Mouse (Mus musculus) neural tube, embryonic 11.5 days (tissue): ENCODE results near the gene BC005624. TPM values are rescaled to one million over a fixed set of nuclear protein-coding genes. Genes with fewer than 3 reads are reported as not detected.
A peak's percentile ranks its signal among the peaks of the same experiment; 100 is the strongest.

Experiments
- ATAC-seq: fragments of 200-750 bp; cut with Nextera tagmentation; 2 replicates; pipeline ENCODE4 v1.8.0; 2017; ENCODE audit warnings: moderate number of reproducible peaks, mild to moderate bottlenecking, moderate TSS enrichment, moderate library complexity; ENCODE audit not compliant: insufficient read depth, low FRiP score, low TSS enrichment
- DNase-seq: peaks from one replicate; pipeline ENCODE4 v3.0.0-alpha.2; 2015; ENCODE audit warnings: low spot score
- H3K27ac ChIP-seq: fragments of 300-500 bp; sonication (generic); 2 replicates; pipeline ENCODE4 v1.5.1; 2014; ENCODE audit warnings: low read depth, mild to moderate bottlenecking, low read length
- H3K27me3 ChIP-seq: fragments of 300-500 bp; sonication (generic); 2 replicates; pipeline ENCODE4 v1.6.1; 2014; ENCODE audit warnings: mild to moderate bottlenecking, low read length, mixed read lengths; ENCODE audit not compliant: control insufficient read depth, insufficient read depth
- H3K36me3 ChIP-seq: fragments of 300-500 bp; sonication (generic); 2 replicates; pipeline ENCODE4 v1.6.1; 2014; ENCODE audit warnings: mild to moderate bottlenecking, low read length, moderate library complexity, mixed read lengths; ENCODE audit not compliant: control insufficient read depth, insufficient read depth
- H3K4me1 ChIP-seq: fragments of 300-500 bp; sonication (generic); 2 replicates; pipeline ENCODE4 v1.6.1; 2014; ENCODE audit warnings: low read length, mixed read lengths; ENCODE audit not compliant: control insufficient read depth, insufficient read depth
- H3K4me2 ChIP-seq: fragments of 300-500 bp; sonication (generic); 2 replicates; pipeline ENCODE4 v1.6.1; 2014; ENCODE audit warnings: low read depth, mild to moderate bottlenecking, moderate library complexity
- H3K4me3 ChIP-seq: fragments of 300-500 bp; sonication (generic); 2 replicates; pipeline ENCODE4 v1.5.1; 2014; ENCODE audit warnings: low read depth, low read length
- H3K9ac ChIP-seq: fragments of 300-500 bp; sonication (generic); 2 replicates; pipeline ENCODE4 v1.6.1; 2014; ENCODE audit warnings: mild to moderate bottlenecking, low read length
- H3K9me3 ChIP-seq: fragments of 300-500 bp; sonication (generic); 2 replicates; pipeline ENCODE4 v1.6.1; 2016; ENCODE audit warnings: low read length; ENCODE audit not compliant: control insufficient read depth
- WGBS: fragments of 180-500 bp; shearing (Covaris S2); extraction: QIAGEN DNeasy Blood & Tissue Kit; methylation state at CpG from one replicate; pipeline ENCODE4 v1.1.7; 2014; 5-methylcytosine and 5-hydroxymethylcytosine counted together
- polyA plus RNA-seq: library from polyadenylated mRNA; unstranded; fragments of >200 nt; fragmentation: Nextera tagmentation; extraction: Ambion mirVana; gene quantifications from 2 replicates; pipeline ENCODE4 v1.2.1, GENCODE M21; 2014

BC005624 gene
- polyA plus RNA-seq, 1 experiment from 2014 or later, result 62.4 TPM

GRCm38 (mm10) chr2:31017625-31018317 lies 35.8 kb upstream of the BC005624 start:
- DNase-seq (no peak), ATAC-seq (no peak)
- 91% methylated on average over 18 of the region's 18 CpGs for whole genome bisulfite sequencing
- H3K4me2 ChIP-seq, result no peak overlapping the region
- H3K4me1 ChIP-seq, result no peaks in the 10 kb centered on the region
- H3K4me3 ChIP-seq, result no peak overlapping the region
- peaks cover 4% of the 10 kb centered on the region; the same call in 1 of the 2 replicates for H3K36me3 ChIP-seq
- H3K9me3 ChIP-seq, result no peaks in the 10 kb centered on the region
- H3K27me3 ChIP-seq, result no peaks in the 10 kb centered on the region
- H3K27ac ChIP-seq, result no peak overlapping the region
- no peak overlapping the region for H3K9ac ChIP-seq

- Histone ChIP-seq H3K27me3 (no peaks in the 10 kb centered on the region), H3K4me3 (no peak overlapping the region), H3K36me3 (peaks cover 4% of the 10 kb centered on the region; the same call in 1 of the 2 replicates), H3K9ac (no peak overlapping the region), H3K9me3 (no peaks in the 10 kb centered on the region), H3K4me1 (no peaks in the 10 kb centered on the region), H3K4me2 (no peak overlapping the region), H3K27ac (no peak overlapping the region)
- whole genome bisulfite sequencing, result 73% methylated on average over 14 of the region's 14 CpGs
- ATAC-seq (no peak), DNase-seq (no peak)
These were observed 31.5 kb upstream of the BC005624 start for GRCm38 (mm10) chr2:31013371-31014120.

DNA sequence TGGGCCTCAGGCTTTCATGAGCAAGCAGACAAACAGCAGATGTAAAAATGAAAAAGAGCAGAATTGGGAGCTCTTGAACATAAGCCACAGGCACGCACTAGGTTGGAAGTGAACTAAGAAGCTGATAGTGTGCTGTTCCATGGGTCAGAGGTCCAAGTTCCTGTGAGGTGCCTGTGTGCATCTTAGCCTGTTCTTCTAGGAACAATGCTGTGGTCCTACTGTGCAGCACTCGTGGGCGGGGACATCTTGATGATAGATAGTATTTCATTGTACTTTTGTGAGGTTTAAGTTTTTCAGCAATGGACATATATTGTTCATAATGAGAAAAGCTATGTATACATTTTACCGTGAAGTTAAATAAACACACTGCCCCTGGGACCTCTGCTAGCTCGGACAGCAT lies 25.2 kb upstream of the BC005624 start:
- H3K9me3 ChIP-seq, result no peaks in the 10 kb centered on the region
- 89% methylated on average over 5 of the region's 5 CpGs for WGBS
- no peak overlapping the region for H3K9ac ChIP-seq
- H3K4me2 ChIP-seq, result no peak overlapping the region
- ATAC-seq (no peak), DNase-seq (no peak)
- H3K27me3 ChIP-seq, result no peaks in the 10 kb centered on the region
- no peak overlapping the region for H3K4me3 ChIP-seq
- H3K27ac ChIP-seq, result no peak overlapping the region
- no peaks in the 10 kb centered on the region for H3K4me1 ChIP-seq
- H3K36me3 ChIP-seq, result peaks cover 4% of the 10 kb centered on the region

DNA sequence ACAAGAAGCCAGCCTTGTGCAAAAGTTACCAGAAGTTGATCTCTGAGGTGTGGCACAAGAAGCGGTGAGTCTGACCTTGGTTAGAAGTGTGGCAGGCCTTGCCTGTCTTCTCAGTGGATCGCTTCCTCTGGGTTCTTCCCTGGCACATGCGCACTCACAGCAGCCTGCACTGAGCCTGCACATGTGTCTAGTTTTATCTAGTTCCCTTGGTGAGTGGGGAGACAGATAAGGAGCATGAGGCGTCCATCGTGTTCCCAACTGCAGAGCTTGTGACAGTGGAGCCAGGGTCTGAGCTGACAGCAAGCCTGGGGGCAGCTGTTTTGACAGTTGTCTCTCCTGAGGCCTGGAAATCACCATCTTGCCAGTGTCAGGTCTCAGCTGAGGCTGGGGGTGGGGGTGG lies 24.4 kb upstream of the BC005624 start:
- 88% methylated on average over 5 of the region's 5 CpGs for WGBS
- H3K36me3 ChIP-seq, result peaks cover 2% of the 10 kb centered on the region
- H3K27me3 ChIP-seq, result no peaks in the 10 kb centered on the region
- H3K9ac ChIP-seq, result no peak overlapping the region
- H3K4me3 ChIP-seq, result no peak overlapping the region
- DNase-seq (no peak), ATAC-seq (no peak)
- no peak overlapping the region for H3K27ac ChIP-seq
- H3K4me1 ChIP-seq, result no peaks in the 10 kb centered on the region
- H3K9me3 ChIP-seq, result no peaks in the 10 kb centered on the region
- H3K4me2 ChIP-seq, result no peak overlapping the region

GRCm38 (mm10) chr2:31005453-31005852 lies 23.5 kb upstream of the BC005624 start:
- Histone ChIP-seq H3K9me3 (no peaks in the 10 kb centered on the region), H3K4me1 (no peaks in the 10 kb centered on the region), H3K27ac (no peak overlapping the region), H3K36me3 (peaks cover 2% of the 10 kb centered on the region), H3K9ac (no peak overlapping the region), H3K4me3 (no peak overlapping the region), H3K4me2 (no peak overlapping the region), H3K27me3 (no peaks in the 10 kb centered on the region)
- no peak for ATAC-seq
- no peak for DNase-seq
- 93% methylated on average over 2 of the region's 2 CpGs for WGBS

DNA sequence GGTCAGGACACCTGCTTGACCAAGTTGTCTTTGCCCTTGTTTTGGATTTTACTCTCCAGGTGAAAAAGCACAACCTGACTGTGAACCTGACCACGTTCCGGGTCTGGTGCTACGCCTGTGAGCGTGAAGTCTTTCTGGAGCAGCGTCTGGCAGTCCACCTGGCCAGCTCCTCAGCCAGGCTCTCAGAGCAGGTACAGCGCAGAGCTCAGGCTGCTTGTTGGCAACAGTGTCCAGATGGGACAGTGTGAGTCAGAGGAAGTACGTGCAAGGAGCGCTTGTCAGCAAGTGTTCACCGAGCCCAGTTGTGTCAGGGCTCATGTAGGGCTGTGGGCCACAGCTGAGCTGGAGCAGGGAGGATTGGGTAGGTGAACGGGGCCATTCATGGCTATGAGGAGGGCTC lies 20.9 kb upstream of the BC005624 start:
- no peak for ATAC-seq
- Histone ChIP-seq H3K9ac (no peak overlapping the region), H3K27me3 (no peaks in the 10 kb centered on the region), H3K9me3 (no peaks in the 10 kb centered on the region), H3K36me3 (peaks cover 2% of the 10 kb centered on the region), H3K4me2 (no peak overlapping the region), H3K27ac (no peak overlapping the region), H3K4me1 (no peaks in the 10 kb centered on the region), H3K4me3 (no peak overlapping the region)
- WGBS, result 96% methylated on average over 10 of the region's 10 CpGs
- DNase-seq, result no peak

GRCm38 (mm10) chr2:30998443-30999260 lies 16.7 kb upstream of the BC005624 start:
- Histone ChIP-seq H3K27me3 (no peaks in the 10 kb centered on the region), H3K9me3 (no peaks in the 10 kb centered on the region), H3K27ac (peak overlapping the region; percentile 40), H3K9ac (no peak overlapping the region), H3K36me3 (no peaks in the 10 kb centered on the region), H3K4me3 (no peak overlapping the region), H3K4me2 (no peak overlapping the region), H3K4me1 (no peaks in the 10 kb centered on the region)
- ATAC-seq (no peak), DNase-seq (peak; percentile 35)
- 47% methylated on average over 8 of the region's 8 CpGs for WGBS

- Histone ChIP-seq H3K36me3 (no peaks in the 10 kb centered on the region), H3K4me1 (no peaks in the 10 kb centered on the region), H3K4me2 (no peak overlapping the region), H3K9ac (no peak overlapping the region), H3K27ac (no peak overlapping the region), H3K9me3 (no peaks in the 10 kb centered on the region), H3K27me3 (no peaks in the 10 kb centered on the region), H3K4me3 (no peak overlapping the region)
- no peak for ATAC-seq
- WGBS, result 85% methylated on average over 11 of the region's 11 CpGs
- no peak for DNase-seq
These were observed 13.5 kb upstream of the BC005624 start for GRCm38 (mm10) chr2:30995432-30995996.
